Mouse (Mus musculus) lung, adult 2 months (tissue): ENCODE measurements around the gene 1700122O11Rik.

Experiments
- CTCF ChIP-seq: fragments of 200-500 bp; IDR thresholded peaks from 2 replicates; pipeline ENCODE4 v1.5.1; 2011; ENCODE audit warnings: mild to moderate bottlenecking, low read length, control low read depth; ENCODE audit not compliant: insufficient read depth
- POLR2A ChIP-seq: fragments of 200-500 bp; IDR thresholded peaks from 2 replicates; pipeline ENCODE4 v1.6.1; 2011; ENCODE audit warnings: low read depth, mild to moderate bottlenecking, control low read depth, low read length, borderline replicate concordance; ENCODE audit errors: extremely low read depth

GRCm38 (mm10) chr17:48005816-48006215 is 32.3 kb downstream of the 1700122O11Rik start:
- TF ChIP-seq CTCF = no peak
- TF ChIP-seq POLR2A = no peak
